Mouse (Mus musculus) cerebellum, adult (tissue): Measurements from ENCODE around the gene Vmn2r27.

Experiments
- ATAC-seq: cut with Nextera tagmentation; 2 replicates; pipeline ENCODE4 v1.9.2; 2017; ENCODE audit warnings: mild to moderate bottlenecking, moderate library complexity, mixed read lengths; ENCODE audit not compliant: insufficient number of reproducible peaks, low FRiP score, low TSS enrichment

The Vmn2r27 gene

DNA sequence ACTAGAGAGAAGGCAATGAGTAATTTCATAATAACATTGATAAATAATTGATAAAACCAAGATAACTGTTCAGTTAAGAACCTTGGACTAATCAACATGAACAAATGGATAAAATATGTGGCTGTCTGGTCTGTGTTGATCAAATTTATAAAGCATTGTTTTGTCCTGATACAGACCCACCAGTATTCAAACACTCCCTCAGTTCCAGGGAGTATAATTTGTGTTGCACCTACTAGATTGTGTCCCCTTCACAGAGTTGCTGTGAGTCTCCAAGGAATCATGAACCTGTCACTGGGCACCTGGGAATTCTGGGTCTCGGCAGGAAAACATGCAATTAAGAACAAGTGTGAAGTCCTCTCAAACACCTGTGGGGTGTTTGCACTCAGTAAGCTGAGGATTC lies at the start of gene Vmn2r27:
Vmn2r27 (minus strand) TSS at position 101 of the 400 bp plus-strand sequence.
- no peak for ATAC-seq

DNA sequence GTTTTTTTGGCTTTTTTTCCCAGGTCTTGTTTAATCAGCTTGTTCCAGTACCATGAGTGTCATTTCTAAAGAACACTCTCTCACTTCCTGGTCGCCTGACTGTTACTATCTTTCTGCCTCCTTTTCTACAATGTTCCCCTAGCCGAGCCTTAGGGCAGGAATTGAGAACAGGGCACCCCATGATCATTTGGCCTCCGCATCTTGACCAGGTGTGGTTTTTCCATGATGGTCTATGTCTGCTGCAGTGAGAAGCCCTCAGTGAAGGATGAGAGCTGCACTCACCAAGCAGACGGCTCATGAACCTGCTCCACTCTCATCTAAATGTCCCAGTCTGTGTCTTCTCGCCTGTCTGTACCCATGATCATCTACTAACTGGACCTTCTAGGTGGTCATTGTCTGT lies 46.6 kb upstream of the Vmn2r27 start:
- no peak for ATAC-seq

DNA sequence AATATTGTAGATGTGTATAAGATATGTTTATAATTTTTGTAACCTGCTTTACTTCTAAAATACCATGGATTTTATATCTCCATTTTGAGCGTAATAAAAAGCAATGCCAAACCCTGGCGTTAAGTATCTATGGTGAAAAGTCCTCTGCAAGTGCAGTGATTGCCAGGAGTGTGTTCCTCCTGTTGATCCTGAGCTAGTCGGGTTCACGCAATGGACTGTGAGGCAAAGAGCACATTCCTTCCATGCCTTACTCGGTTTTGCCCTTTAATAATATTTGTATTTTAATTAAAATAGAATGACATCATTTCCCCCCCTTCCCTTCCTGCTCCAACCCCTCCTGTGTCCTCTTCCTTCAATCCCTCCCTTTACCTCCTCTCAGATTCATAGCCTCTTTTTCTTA lies 46.0 kb upstream of the Vmn2r27 start:
- no peak for ATAC-seq

- no peak for ATAC-seq
Observed at GRCm38 (mm10) chr6:124273231-124273880, 41.7 kb upstream of the Vmn2r27 start.

GRCm38 (mm10) chr6:124262696-124263095 lies 31.0 kb upstream of the Vmn2r27 start:
- no peak for ATAC-seq

- 0 out of 2 replicates have a peak, but pooled peaks have one; percentile 59 for ATAC-seq
Observed at GRCm38 (mm10) chr6:124260198-124260931, 28.7 kb upstream of the Vmn2r27 start.

DNA sequence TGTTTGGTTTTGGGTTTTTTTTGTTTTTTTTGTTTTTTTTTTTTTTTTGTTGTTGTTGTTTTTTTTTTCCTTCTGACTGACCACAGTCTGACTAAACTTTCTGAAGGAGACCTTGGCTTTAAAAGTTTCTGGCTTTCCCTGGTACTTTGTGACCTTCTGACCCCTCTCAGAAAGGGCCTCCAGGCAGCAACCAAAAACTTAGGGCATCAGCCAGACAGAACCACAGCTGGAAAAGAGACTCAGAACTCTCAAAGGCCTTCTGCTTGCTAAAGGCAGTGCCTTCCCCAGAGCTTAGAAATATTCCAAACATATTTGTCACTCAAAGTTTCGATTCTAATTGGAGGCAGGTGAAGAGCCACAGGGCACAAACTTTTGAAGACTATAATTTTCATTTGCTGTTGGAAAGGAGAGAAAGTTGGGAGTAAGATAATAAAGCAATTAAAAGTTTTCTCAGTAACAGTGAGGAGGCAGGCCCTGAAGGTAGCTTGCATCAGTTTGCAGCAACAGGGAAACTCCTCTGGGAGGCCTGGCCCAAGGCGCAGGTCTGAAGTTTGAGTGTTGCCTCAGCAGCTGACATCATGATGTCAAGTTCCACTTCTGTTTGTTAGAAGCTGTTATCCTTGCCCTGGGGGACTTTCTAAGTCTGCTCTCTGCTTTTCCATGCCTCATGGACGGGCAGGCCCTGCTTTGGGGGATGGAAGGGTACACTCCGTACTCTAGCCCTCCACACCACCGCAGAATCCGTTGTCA lies 24.2 kb upstream of the Vmn2r27 start:
- ATAC-seq, result no peak

DNA sequence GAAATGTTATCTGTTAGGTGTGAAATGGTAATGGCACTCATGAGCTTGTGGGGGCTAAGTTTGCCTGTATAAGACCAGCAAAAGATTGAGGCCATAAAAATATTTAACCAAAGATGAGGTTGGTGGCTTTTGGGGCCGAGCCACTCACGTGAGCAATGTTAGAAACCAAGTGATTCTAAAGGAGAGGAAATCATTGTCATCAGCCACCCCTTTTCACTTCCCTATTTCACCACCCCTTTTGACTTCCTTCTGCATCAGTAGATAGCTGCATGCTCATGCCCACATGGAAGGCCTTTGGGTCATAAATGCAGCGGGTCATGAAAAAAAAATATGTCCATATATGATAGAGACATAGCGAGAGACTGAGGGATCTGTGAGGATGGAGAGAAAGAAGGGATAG lies 29.5 kb downstream of the Vmn2r27 start:
- ATAC-seq, result no peak

- peak; percentile 91 for ATAC-seq
Observed at GRCm38 (mm10) chr6:124168499-124169257, 63.0 kb downstream of the Vmn2r27 start.

DNA sequence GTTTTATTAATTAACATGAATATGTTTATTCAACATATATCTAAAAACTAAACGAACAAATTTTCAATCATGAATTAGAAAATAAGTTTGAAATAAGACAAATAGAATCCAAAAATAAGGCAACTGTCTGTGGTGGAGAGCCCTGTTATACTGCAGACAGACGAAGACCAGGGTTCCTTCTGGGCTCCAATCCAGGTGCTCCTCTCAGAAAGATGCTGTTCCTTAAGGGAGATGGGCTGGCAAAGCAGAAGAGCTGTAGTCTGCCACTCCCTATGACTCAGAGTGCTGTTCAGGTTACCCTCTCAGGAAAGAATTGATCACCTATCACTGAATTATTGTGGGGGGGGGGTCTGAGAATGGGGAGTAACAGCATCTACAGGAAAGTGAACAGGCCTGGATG lies 65.1 kb downstream of the Vmn2r27 start:
- ATAC-seq, result no peak

DNA sequence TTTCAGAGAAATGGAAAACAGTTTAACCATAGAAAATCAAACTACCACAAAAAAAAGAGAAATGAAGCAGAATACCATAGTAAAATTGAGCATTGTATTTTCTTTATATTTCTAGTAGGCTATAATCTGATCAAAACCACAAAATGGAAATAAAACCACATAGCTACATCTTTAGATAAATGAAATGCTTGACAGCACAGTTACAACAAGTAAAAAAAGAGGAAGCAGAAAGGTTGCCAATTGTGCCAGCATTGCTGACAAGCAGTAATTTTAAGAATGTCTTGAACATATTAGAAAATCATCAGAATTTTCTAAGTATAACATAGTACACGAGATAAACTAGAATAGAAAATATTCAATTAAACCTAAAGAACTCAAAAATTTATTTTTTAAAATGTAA lies 81.8 kb downstream of the Vmn2r27 start:
- no peak for ATAC-seq
